Mouse (Mus musculus): Measurements from ENCODE around the gene Itpripl2. TPM values are rescaled to one million over a fixed set of nuclear protein-coding genes. Genes with fewer than 3 reads are reported as not detected.

Gene Itpripl2
- total RNA-seq, 2 experiments from 2014 or later, result 4.6 TPM

GRCm38 (mm10) chr7:118488060-118488664 is 3.6 kb downstream of the Itpripl2 start:
- no peak for DNase-seq (ENCODE audit: low spot score in 2 of 2)

GRCm38 (mm10) chr7:118486917-118487316 is 4.9 kb downstream of the Itpripl2 start:
- no peak for DNase-seq (ENCODE audit: low spot score in 2 of 2)

- DNase-seq (ENCODE audit: low spot score in 2 of 2), result no peak
Observed at GRCm38 (mm10) chr7:118483996-118484395, 7.8 kb downstream of the Itpripl2 start.

- DNase-seq (ENCODE audit: low spot score in 2 of 2), result no peak
Observed at GRCm38 (mm10) chr7:118482001-118482400, 9.8 kb downstream of the Itpripl2 start.

GRCm38 (mm10) chr7:118481047-118481810 is 10.5 kb downstream of the Itpripl2 start:
- no peak for DNase-seq (ENCODE audit: low spot score in 2 of 2)

GRCm38 (mm10) chr7:118480160-118480709 is 11.5 kb downstream of the Itpripl2 start:
- DNase-seq (ENCODE audit: low spot score in 2 of 2), result no peak

- no peak for DNase-seq (ENCODE audit: low spot score in 2 of 2)
Observed at GRCm38 (mm10) chr7:118478835-118479312, 12.9 kb downstream of the Itpripl2 start.

GRCm38 (mm10) chr7:118476428-118476827 is 15.3 kb downstream of the Itpripl2 start:
- DNase-seq (ENCODE audit: low spot score in 2 of 2), result no peak

GRCm38 (mm10) chr7:118475008-118475705 is 16.6 kb downstream of the Itpripl2 start:
- no peak for DNase-seq (ENCODE audit: low spot score in 2 of 2)

- no peak for DNase-seq (ENCODE audit: low spot score in 2 of 2)
Observed at GRCm38 (mm10) chr7:118472886-118473285, 18.9 kb downstream of the Itpripl2 start.

- DNase-seq (ENCODE audit: low spot score in 2 of 2), result no peak
Observed at GRCm38 (mm10) chr7:118468060-118468459, 23.7 kb downstream of the Itpripl2 start.

GRCm38 (mm10) chr7:118464432-118464831 is 27.3 kb downstream of the Itpripl2 start:
- no peak for DNase-seq (ENCODE audit: low spot score in 2 of 2)

- DNase-seq (ENCODE audit: low spot score in 2 of 2), result no peak
Observed at GRCm38 (mm10) chr7:118462818-118463762, 28.7 kb downstream of the Itpripl2 start.

GRCm38 (mm10) chr7:118461400-118462136 is 30.2 kb downstream of the Itpripl2 start:
- no peak for DNase-seq (ENCODE audit: low spot score in 2 of 2)

- no peak for DNase-seq (ENCODE audit: low spot score in 2 of 2)
Observed at GRCm38 (mm10) chr7:118453722-118454121, 38.1 kb downstream of the Itpripl2 start.

- DNase-seq (ENCODE audit: low spot score in 2 of 2), result no peak
Observed at GRCm38 (mm10) chr7:118452940-118453339, 38.8 kb downstream of the Itpripl2 start.

GRCm38 (mm10) chr7:118448134-118448967 is 43.4 kb downstream of the Itpripl2 start, which contains the start of gene Syt17:
Gene Syt17, minus strand, starts transcription at chr7:118448222.
- DNase-seq (ENCODE audit: low spot score in 2 of 2), result peak; percentile 56 to 76

- no peak for DNase-seq (ENCODE audit: low spot score in 2 of 2)
Observed at GRCm38 (mm10) chr7:118447291-118448133, 44.3 kb downstream of the Itpripl2 start.

Measured in layer of hippocampus, postnatal 14 days (tissue).